Mouse (Mus musculus) urinary bladder, adult 2 months (tissue): ENCODE results near the gene Kremen2. TPM values are rescaled to one million over a fixed set of nuclear protein-coding genes. Genes with fewer than 3 reads are reported as not detected.

ENCODE experiments used
- DNase-seq: peaks from one replicate; pipeline ENCODE4 v3.0.0; 2022; ENCODE audit warnings: low spot score
- polyA plus RNA-seq: library from polyadenylated mRNA; depleted of rRNA; stranded (reverse); fragments of >200 nt; gene quantifications from 2 replicates; pipeline ENCODE4 v1.2.3, GENCODE M21; 2012

Gene Kremen2
- polyA plus RNA-seq, 1 experiment, result 0.11 TPM

- no peak for DNase-seq
These were observed 14.6 kb upstream of the Kremen2 start for GRCm38 (mm10) chr17:23760231-23760630.

DNA sequence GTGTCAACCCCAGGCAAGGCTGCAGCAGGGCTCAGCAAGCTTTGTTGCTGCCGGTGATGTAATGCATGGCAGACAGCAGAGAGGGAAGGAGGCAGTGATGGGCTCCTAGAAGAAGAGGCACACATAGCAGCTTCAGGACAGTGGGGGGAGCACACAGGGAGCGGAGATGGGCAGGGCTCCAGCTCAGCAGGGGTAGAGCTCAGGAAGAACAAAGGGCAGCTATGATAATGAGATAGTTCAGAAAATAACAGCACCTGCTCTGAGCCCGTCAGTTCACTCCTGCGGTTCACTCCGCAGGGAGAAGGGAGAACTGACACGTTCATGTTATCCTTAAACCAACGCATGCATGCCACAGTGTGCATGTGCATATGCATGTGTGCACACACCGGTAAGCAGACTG is 13.2 kb upstream of the Kremen2 start:
- DNase-seq, result no peak

- DNase-seq, result no peak
These were observed 11.9 kb upstream of the Kremen2 start for GRCm38 (mm10) chr17:23757581-23757980.

DNA sequence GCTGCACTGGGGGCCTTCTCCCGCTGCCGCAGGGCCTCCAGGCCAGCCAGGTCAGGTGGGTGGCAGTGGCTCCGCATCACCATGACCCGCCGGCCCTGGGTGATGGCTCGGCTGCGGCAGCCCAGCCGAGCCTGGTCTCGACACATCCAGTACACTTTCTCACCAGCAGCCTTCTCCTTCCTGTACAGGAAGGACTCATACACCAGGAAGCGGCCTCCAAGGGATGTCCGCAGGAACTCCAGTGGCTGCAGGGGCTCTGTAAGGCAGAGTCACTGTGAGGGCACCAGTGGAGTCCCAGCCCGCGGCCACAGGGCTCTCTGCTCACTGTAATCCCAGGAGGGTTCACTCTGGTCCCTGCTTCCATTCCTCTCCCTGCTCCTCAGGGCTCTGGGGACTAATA is 10.1 kb upstream of the Kremen2 start:
- no peak for DNase-seq

DNA sequence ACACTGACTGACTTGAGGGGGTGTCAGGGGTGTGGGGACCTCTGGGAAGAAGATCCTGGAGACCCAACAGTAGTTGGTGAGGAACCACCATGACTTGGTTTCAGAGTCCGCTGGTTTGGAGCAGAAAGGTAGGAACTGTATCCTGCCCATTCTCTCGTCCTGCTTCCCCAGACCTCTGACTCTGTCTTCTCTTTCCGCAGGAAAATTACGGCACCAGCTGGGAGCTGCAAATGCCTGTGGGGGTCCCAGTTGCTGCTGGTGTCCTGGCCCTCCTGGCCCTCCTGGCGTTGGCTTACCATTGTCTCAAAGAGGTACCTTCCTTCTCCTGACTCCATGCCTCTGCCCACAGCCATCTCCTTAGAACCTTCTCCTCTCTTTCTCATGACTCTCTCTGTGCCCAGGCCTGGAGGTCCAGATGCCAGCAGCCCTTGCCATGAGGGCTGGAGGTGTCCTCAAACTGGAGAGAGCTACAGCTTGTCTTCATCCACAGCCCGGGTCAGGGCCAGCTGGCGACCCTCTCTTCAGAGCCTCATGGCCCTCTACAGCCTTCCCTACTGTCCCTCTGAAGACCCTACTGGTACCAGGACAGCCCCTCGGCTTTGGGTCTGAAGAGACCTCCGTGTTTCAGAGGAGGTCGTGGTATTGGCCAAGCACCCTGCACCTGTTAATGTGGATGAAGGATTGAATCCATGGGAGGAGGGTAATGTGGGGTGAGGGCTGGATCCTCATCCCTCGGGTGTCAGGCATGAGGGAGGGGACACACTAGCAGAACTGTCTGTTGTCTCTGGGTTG is 4.0 kb upstream of the Kremen2 start:
- DNase-seq, result no peak

DNA sequence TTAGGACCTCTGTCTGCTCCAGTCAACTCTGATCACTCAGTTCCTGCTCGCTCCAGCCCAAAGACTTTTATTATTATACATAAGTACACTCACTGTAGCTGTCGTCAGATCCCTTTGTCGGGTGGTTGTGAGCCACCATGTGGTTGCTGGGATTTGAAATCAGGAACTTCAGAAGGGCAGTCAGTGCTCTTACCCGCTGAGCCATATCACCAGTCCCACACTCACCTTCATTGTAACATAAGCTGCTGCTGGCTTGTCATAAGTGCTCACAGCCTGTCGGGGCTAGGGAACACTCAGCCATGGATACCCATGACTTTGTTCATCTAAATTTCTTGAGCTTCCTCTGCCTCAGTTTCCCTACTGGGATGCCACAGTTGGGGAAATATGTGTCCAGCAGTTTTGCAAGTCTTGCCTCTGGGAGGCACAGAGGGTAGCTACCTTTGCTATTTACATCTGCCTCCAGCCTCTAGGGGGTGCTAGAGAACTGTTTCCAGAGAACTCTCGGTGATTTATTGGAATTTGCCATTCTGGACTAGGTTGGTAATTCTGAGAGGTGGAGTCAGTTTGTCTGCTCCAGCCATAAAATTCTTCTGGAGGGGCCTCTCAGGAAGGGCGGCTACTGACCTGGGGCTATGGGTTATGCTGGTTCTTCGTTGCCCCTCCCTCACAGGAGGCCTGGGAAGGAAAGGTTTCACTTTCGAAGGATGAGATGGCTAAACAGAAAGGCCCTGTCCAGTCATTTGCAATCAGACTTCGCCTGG is 3.2 kb upstream of the Kremen2 start:
- no peak for DNase-seq

DNA sequence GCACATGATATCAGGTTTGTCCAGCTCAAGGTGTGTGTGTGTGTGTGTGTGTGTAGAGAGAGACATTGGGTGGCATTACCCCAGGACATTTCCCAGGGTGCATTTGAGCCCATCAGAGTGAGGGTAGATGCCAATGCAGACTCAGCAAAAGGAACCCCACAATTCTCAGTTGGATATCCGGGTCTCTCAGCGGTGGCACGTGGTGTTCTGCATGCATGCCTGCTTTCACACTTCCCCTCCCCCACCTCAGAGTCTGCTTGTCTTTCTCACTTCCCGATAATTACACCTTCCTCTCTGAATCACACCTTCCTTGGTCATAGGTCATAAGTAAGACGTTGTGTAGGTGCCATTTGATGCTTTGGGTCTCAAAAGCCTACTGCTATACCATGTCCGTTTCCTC is 2.4 kb upstream of the Kremen2 start:
- no peak for DNase-seq

DNA sequence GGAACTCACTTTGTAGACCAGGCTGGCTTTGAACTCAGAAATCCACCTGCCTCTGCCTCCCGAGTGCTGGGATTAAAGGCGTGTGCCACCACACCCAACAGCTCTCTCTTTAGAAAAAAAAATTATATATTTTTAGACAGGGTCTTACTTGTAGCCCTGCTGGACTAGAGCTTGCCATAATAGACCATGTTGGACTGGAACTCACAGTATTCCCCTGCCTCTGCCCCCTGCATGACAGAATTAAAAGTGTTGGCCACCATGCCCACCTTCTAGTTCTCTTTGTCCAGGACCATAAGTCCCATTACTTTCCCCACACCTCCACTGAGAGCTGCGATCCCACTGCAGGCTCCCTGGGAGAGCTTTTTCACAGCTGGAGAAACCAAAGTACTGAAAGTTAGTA is 1.8 kb upstream of the Kremen2 start:
- no peak for DNase-seq

DNA sequence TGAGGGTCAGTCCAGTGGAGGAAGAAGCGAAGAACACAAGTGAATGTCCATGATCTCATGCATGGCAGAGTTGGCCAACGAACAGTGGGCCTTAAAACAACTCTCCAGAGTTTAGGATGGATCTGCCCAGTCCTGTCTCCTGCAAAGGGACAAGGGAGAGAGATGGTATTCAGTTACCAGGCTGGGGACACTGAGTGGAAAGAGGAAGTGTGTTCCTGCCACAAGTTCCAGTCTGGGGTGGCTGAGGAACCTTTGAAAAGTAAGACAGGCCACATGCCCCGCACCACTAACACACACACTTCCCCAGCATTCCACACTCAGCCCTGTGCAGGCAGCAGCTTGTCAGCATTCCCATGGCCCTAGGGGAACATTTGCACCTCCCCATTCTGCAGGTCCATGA is 1.1 kb upstream of the Kremen2 start:
- DNase-seq, result peak; percentile 19

DNA sequence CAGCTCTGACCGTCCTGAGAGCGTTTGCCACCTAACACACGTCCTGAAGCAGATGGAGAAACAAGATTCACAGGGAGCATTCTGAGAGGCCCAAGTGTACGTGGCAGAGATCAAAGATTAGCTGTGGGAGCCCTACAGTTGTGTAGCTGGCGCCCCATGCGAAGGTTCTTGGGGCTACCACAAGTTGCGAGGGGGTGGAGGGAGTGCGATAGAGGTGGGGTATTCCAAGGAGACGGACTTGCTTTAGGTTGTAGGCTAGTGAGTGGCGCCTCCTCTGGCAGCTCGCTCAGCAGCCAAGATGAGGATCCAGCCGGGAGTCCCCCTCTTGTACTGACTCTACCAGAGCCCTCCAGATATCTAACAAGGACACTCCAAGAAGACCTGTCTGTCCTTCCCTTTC is 678 bp upstream of the Kremen2 start:
- DNase-seq, result no peak

DNA sequence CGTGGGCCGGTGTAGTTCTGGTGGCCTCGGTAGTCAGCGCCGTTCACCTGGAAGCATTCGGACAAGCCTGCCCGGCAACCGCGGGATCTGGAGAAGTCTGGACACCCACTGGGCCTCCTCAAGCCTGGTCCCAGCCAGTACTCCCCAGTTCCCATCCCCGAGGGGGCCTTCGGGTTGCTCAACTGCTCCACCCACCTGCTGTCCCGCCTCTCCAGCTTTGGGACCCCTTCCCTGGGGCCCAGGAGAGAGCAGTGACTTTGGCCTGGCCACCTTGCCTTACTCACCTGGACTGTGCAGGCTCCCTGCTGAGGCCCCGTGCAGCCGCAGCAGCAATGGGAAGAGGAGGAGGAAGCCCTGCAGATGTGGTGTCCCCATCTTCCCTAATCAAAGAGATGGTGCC is 982 bp downstream of the Kremen2 start:
- DNase-seq, result no peak

DNA sequence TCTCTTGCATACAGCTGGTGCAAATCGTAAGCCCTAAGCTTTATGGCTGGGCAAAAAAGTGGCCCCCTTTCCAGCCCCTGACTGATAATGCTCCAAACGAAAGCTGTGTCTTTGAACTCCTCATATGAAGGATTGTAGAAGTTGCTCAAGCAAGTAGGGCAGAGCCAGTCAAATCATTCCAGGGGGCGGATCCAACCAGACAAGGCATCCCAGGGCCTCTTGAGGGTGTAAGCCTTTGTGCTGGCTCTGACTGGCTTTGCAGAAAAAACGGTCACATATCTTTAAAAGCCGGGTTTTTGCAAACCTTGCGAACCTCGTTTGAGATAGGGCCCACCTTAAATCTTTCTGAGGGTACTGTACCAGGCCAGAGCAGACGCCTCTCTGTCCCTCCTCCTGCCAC is 1.6 kb downstream of the Kremen2 start:
- no peak for DNase-seq

- no peak for DNase-seq
These were observed 2.7 kb downstream of the Kremen2 start for GRCm38 (mm10) chr17:23742941-23743340.

DNA sequence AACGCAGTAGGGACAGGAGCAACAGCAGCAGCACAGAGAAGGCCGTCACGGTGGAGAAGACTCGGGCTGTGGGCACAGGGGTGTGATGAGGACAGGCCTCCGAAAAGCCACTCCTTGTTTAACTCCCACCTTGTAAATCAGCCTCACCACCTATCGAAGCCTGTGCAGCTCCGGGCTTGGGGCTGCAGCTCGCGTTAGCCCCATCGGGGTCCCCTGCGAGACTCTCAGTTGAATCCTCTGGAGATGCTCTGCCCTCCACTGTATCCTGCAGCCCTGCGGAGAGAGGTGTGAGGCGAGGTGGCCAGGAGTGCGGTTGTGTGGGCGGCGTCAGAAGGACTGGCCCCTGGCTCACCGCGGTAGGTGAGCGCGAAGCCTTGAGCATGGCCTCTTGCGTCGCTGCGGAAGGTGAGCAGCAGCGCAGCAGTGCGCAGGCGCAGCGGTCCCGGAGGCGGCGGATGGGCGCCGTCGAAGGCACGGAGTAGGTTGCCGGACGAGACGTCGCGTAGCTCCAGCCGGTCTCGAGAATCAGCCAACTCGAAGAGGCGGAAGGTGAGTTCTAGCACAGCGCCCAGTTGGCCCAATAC is 3.3 kb downstream of the Kremen2 start:
- no peak for DNase-seq

DNA sequence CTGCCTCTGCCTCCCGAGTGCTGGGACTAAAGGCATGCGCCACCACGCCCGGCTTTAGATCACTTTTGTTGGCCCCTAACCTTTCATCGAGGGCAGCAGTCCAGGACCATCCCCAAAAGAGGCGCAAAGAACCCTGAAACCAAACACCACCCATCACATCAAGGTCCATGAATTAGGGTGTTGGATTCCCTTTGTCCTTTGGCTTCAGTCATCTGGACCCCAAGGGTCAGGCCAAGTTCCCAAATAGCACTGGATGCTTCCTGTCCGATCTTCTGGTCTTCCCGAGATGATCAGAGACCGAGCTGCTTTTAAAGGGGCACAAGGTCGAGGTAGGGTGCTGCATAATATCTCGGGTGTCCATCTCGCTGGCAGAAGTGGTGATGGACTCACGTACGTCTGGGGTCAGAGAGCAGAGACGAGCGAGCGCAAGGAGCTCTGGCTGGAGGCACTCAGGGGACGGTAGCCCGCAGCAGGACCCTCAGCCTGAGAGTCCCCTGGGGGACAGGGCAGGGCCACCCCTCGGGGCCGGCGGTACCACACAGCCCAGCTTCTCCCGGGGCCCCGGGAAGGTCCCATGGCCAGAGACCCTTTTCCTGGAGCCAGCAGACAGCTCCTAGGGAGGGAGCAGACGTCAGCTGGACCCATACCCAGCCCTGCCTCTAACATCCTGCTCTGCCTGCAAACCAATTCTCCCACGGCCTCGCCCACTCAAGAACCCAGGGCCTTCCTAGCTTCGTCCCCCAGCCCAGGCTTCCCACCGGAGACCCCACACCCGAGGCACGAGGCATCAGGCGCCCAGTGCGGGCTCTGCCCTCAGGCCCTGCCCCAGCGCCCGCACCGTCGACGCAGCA is 4.0 kb downstream of the Kremen2 start:
- DNase-seq, result no peak

- DNase-seq, result no peak
These were observed 5.0 kb downstream of the Kremen2 start, which contains the start of gene Paqr4 for GRCm38 (mm10) chr17:23740598-23741021. Gene Paqr4 (minus strand): TSS chr17:23740867.

DNA sequence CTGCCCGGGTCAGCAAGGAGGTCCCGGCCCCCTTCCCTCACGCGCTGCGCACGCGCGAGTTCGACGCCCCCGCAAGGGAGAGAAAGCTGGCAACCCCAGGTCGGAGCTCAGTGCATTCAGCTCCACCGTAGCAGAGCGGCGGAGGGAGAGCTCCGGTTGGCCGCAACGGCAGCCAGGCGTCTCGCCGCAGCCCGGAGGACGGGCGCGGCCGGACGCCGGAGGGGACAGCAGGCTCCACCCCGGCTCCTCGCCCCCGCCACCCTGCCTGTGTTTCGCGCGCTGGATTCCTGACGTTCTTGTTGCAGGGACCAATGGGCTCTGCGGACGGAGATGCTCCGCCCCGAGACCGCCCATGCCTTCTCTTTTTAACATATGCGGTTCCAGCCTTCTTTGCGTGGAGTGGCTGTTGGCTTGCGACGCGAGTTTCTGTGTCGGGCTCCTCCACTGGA is 5.5 kb downstream of the Kremen2 start:
- peak; percentile 71 for DNase-seq

GRCm38 (mm10) chr17:23739202-23740135 is 6.2 kb downstream of the Kremen2 start:
- DNase-seq, result no peak

DNA sequence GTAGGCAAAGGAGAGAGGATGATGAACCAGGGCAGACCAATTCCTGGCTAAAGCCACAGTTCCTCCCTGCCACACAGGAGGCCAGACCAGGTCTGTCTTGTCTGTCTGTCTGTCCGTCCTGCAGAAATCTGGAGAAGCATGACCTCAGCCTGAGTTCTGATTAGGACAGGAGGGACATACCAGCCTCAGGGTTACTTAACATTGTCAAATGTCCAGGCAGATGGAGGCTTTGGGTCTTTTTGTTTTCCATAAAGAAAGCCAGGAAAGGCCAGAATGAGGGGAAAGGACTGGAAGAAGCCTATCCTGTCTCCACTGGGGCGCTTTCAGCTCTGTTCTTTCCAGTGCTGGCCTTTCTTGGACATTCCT is 6.8 kb downstream of the Kremen2 start:
- DNase-seq, result no peak
